Mouse (Mus musculus): ENCODE data around the gene Mapk13. TPM values are rescaled to one million over a fixed set of nuclear protein-coding genes. Genes with fewer than 3 reads are reported as not detected.
"Not testable (repeated sequence)": the region's sequence is repeated elsewhere in the genome, so short reads cannot be mapped to it uniquely, and the experiment has no call there.

Gene Mapk13
- polyA plus RNA-seq, 1 experiment from 2014 or later: 118 TPM

DNA sequence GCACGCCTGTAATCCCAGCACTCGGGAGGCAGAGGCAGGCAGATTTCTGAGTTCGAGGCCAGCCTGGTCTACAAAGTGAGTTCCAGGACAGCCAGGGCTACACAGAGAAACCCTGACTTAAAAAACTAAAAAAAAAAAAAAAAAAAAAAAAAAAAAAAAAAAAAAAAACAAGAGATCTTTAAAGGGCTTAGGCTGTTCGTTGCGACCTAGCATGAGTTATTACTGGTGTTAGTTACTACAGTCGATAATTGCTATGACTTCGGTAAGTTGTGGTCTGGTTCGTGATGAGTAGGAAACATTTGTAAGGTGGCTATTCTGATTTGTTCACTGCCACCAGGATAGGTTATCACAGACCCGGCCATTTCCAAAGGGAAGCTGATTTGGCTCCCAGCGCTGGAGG lies 47.2 kb downstream of the Mapk13 start:
- not testable (repeated sequence) for H3K27me3 ChIP-seq; H3K4me3 ChIP-seq (replicated peaks); H3K27ac ChIP-seq (replicated peaks); H3K9me3 ChIP-seq (replicated peaks); H3K4me1 ChIP-seq; H3K9ac ChIP-seq; ATAC-seq (ENCODE audit: insufficient number of reproducible peaks, low FRiP score, low TSS enrichment, low read depth); H3K4me2 ChIP-seq (replicated peaks)
- 92% methylated on average over 10 of the region's 10 CpGs for WGBS
- H3K36me3 ChIP-seq: peaks cover 79% of the 10 kb centered on the region

DNA sequence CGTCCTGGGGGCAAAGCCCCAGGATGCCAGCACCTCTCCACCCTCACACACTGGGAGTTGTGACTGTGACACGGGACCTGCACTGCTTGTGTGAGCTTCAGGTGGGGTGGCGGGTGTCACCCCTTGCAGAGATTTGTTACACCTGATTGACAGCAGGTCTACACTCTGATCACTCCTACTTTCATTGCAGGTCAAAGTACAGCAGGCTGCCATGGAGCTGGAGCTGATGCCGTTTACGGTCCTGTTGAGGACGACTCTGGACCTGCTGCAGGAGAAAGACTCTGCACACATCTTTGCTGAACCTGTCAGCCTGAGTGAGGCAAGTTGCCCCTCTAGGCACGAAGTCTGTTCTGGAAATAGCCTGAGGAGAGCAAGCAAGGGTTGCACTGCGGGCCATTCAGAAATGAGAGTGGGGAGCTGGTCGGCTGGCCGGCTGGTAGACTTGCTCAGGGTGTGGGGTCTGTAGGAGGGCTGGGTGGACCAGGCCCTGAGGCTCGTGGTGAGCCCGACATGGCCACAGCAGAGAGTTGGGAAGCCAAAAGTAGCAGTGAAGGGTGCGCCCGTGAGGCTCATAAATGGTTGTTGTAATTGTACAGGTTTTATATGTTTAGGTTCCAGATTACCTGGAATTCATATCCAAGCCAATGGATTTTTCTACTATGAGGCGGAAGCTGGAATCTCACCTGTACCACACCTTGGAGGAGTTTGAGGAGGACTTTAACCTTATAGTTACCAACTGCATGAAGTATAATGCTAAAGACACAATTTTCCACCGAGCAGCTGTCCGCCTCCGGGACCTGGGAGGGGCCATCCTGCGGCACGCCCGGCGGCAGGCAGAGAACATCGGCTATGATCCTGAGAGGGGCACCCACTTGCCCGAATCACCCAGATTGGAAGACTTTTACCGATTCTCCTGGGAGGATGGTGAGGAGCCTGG lies 48.0 kb downstream of the Mapk13 start:
- Histone ChIP-seq H3K4me3 (replicated peaks) (no peak overlapping the region), H3K4me1 (no peaks in the 10 kb centered on the region), H3K36me3 (peaks cover 87% of the 10 kb centered on the region), H3K27me3 (no peaks in the 10 kb centered on the region), H3K9me3 (replicated peaks) (no peaks in the 10 kb centered on the region), H3K9ac (no peak overlapping the region), H3K4me2 (replicated peaks) (no peak overlapping the region), H3K27ac (replicated peaks) (no peak overlapping the region)
- ATAC-seq (ENCODE audit: insufficient number of reproducible peaks, low FRiP score, low TSS enrichment, low read depth): no peak
- WGBS: 94% methylated on average over 25 of the region's 25 CpGs

DNA sequence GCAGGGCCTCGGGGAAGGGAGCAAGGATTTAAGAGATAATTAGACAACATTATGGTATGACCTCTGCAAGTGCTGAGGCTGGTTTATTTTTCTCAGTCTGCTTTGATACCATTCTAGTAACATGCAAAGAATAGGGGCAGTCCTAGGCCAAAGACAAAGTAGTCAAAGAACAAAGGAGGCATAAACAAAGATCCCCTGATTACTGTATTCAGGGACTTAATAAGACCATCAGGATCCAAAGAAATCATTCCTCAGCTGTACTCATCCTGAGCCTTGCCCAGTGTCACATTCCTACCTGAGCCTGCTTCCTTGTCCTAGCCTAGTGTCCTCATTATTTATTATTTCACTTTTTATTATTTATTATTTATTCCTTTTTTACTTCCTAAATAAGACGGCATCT lies 51.1 kb downstream of the Mapk13 start:
- H3K4me3 ChIP-seq (replicated peaks): no peak overlapping the region
- peaks cover 86% of the 10 kb centered on the region for H3K36me3 ChIP-seq
- H3K27me3 ChIP-seq: no peaks in the 10 kb centered on the region
- H3K9ac ChIP-seq: no peak overlapping the region
- ATAC-seq (ENCODE audit: insufficient number of reproducible peaks, low FRiP score, low TSS enrichment, low read depth): no peak
- no peak overlapping the region for H3K27ac ChIP-seq (replicated peaks)
- 75% methylated on average over 2 of the region's 2 CpGs for WGBS
- H3K4me1 ChIP-seq: no peaks in the 10 kb centered on the region
- H3K9me3 ChIP-seq (replicated peaks): no peaks in the 10 kb centered on the region
- H3K4me2 ChIP-seq (replicated peaks): no peak overlapping the region

DNA sequence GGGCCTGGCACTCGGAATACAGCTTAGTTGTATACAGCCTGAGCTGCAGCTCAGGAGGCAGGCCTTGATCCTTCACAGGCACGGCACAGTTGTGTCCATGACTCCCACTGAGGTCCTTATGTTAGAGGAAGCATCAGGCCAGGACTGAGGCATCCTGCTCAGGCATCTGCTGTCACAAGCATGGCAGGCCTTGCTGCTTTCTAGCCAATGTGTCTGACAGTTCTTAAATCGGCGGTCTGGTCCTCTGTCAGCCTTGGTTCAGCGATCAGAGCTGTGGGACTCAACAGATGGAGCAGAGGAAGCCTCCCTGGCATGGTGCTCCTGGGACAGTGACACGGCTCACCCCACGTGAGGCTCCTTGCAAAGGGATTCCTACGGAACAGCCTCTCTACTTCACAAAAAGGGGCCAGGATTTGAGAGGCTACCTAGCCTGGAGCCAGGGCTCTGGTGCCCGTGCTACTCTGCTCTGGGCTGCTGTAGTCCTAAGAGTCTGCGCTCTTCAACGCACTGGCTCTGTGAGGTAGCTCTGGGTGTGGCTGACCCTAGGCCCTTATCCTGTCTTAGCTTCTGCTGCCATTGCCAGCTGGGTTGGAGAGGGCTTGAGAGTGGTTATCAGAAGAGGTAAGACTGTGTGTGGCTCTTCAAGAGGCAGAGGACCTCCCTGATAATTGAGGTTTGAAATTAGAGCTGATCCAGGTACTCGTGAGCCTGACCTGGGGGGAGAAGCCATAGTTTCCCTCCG lies 54.1 kb downstream of the Mapk13 start:
- Histone ChIP-seq H3K36me3 (peaks cover 89% of the 10 kb centered on the region), H3K27me3 (no peaks in the 10 kb centered on the region), H3K9ac (no peak overlapping the region), H3K27ac (replicated peaks) (no peak overlapping the region), H3K4me3 (replicated peaks) (no peak overlapping the region), H3K9me3 (replicated peaks) (no peaks in the 10 kb centered on the region), H3K4me2 (replicated peaks) (no peak overlapping the region), H3K4me1 (no peaks in the 10 kb centered on the region)
- ATAC-seq (ENCODE audit: insufficient number of reproducible peaks, low FRiP score, low TSS enrichment, low read depth): no peak
- 87% methylated on average over 13 of the region's 13 CpGs for WGBS

DNA sequence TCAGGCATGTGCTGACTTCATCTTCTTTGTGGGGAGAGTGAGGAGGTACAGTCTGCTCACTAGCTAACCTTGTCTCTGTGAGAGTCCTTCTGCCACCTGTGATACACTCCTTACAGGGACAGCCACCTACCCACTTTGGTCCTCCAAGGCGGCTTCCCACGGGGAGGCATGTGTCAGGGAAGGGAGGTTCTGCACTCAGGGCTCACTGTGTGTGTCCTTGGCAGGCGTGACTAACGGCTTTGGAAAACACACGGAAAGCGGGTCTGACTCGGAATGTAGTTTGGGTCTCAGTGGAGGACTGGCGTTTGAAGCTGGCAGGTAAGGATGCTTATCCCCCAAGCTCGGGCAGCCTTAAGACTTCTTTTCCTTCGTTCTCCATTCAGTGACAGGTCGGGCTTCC lies 54.7 kb downstream of the Mapk13 start:
- Histone ChIP-seq H3K9ac (no peak overlapping the region), H3K4me2 (replicated peaks) (no peak overlapping the region), H3K4me1 (no peaks in the 10 kb centered on the region), H3K27ac (replicated peaks) (no peak overlapping the region), H3K27me3 (no peaks in the 10 kb centered on the region), H3K4me3 (replicated peaks) (no peak overlapping the region), H3K9me3 (replicated peaks) (no peaks in the 10 kb centered on the region), H3K36me3 (peaks cover 89% of the 10 kb centered on the region)
- WGBS: 82% methylated on average over 11 of the region's 11 CpGs
- no peak for ATAC-seq (ENCODE audit: insufficient number of reproducible peaks, low FRiP score, low TSS enrichment, low read depth)

DNA sequence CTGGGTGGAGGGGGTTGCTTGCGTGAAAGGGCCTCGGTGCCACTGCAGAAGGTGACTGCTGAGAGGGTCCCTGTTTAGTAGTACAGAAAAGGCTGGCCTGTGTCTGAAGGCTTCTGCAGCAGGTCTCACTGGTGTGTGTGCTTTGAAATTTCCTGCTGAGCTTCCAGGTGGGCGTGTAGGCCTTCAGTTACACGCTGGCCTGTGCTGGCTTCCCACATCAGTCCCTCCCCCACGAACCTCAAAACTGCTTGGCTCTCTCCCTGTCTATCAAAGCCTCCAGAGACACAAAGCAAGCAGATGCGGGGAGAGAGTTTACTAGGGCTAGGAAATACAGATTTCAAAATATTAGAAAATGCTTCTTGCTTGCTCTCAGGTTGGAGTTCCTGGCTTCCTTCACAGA lies 55.8 kb downstream of the Mapk13 start:
- no peak for ATAC-seq (ENCODE audit: insufficient number of reproducible peaks, low FRiP score, low TSS enrichment, low read depth)
- 78% methylated on average over 6 of the region's 6 CpGs for WGBS

GRCm38 (mm10) chr17:28825359-28826041 lies 56.4 kb downstream of the Mapk13 start:
- peaks cover 97% of the 10 kb centered on the region for H3K36me3 ChIP-seq
- no peaks in the 10 kb centered on the region for H3K9me3 ChIP-seq (replicated peaks)
- WGBS: 91% methylated on average over 6 of the region's 6 CpGs
- no peak overlapping the region for H3K9ac ChIP-seq
- H3K27ac ChIP-seq (replicated peaks): no peak overlapping the region
- H3K4me2 ChIP-seq (replicated peaks): no peak overlapping the region
- H3K4me3 ChIP-seq (replicated peaks): no peak overlapping the region
- ATAC-seq (ENCODE audit: insufficient number of reproducible peaks, low FRiP score, low TSS enrichment, low read depth): no peak
- H3K4me1 ChIP-seq: no peaks in the 10 kb centered on the region
- no peaks in the 10 kb centered on the region for H3K27me3 ChIP-seq

More for the DNA sequence above, 55.8 kb downstream of the Mapk13 start:
- no peaks in the 10 kb centered on the region for H3K9me3 ChIP-seq (replicated peaks)
- no peaks in the 10 kb centered on the region for H3K27me3 ChIP-seq
- no peaks in the 10 kb centered on the region for H3K4me1 ChIP-seq
- H3K36me3 ChIP-seq: peaks cover 92% of the 10 kb centered on the region
- H3K4me2 ChIP-seq (replicated peaks): no peak overlapping the region
- H3K27ac ChIP-seq (replicated peaks): no peak overlapping the region
- no peak overlapping the region for H3K4me3 ChIP-seq (replicated peaks)
- no peak overlapping the region for H3K9ac ChIP-seq

DNA sequence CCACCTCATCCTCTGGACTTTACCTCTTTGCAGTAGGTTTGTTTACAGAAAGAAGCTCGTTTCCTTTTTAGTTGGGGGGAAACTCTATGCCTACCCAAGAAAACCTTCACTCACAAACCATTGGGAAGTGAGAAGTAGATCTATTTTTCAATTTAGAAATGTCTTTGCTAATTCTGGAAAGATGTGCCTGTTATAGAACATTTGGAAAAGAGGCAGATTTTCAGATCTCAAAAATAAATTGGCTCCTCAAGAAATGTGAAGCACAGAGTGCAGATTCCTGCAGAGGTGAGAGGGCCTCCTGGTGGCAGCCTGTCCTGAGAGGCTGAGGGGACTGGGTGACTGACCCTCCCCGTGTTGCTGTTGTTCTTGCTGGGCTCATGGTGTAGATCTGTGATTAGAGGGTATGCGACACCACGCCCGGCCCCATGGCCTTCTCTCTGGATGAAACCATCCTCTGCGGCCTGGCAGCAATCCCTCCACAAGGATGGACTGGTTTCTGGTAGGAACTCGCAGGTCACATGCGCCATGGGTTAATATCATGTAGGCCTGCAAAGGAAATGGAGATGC lies 58.7 kb downstream of the Mapk13 start:
- WGBS: 90% methylated on average over 8 of the region's 8 CpGs
- no peaks in the 10 kb centered on the region for H3K9me3 ChIP-seq (replicated peaks)
- no peak overlapping the region for H3K4me3 ChIP-seq (replicated peaks)
- no peak for ATAC-seq (ENCODE audit: insufficient number of reproducible peaks, low FRiP score, low TSS enrichment, low read depth)
- H3K27ac ChIP-seq (replicated peaks): no peak overlapping the region
- H3K9ac ChIP-seq: no peak overlapping the region
- no peak overlapping the region for H3K4me2 ChIP-seq (replicated peaks)
- no peaks in the 10 kb centered on the region for H3K4me1 ChIP-seq
- no peaks in the 10 kb centered on the region for H3K27me3 ChIP-seq
- H3K36me3 ChIP-seq: peaks cover 94% of the 10 kb centered on the region

DNA sequence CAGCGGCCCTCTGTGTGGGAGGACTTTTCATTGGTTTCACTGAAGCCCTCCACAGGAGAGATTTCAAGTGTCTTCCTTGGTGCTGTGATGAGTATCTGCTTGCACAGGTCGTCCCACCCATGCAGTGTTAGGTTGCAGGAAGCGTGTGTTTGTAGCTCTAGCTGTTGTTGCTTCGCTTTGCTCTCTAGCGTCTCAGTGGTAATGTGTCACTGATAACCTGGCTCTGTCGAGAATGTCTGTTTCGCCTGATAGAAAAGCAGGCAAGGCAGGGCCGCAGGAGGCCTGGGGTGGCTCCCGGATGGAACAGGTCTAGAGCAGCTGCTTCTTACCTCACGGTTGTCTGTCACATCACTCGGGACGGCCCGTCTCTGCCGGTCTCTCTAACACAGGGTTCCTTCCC lies 60.0 kb downstream of the Mapk13 start:
- Histone ChIP-seq H3K9ac (no peak overlapping the region), H3K27ac (replicated peaks) (no peak overlapping the region), H3K4me1 (no peaks in the 10 kb centered on the region), H3K9me3 (replicated peaks) (no peaks in the 10 kb centered on the region), H3K4me2 (replicated peaks) (no peak overlapping the region), H3K27me3 (no peaks in the 10 kb centered on the region), H3K36me3 (peaks cover 93% of the 10 kb centered on the region), H3K4me3 (replicated peaks) (no peak overlapping the region)
- ATAC-seq (ENCODE audit: insufficient number of reproducible peaks, low FRiP score, low TSS enrichment, low read depth): no peak
- WGBS: 78% methylated on average over 14 of the region's 14 CpGs

Measured in embryonic facial prominence, embryonic 15.5 days (tissue).